Mouse (Mus musculus) kidney, adult 9 months (tissue): ENCODE measurements at regions not wholly inside any gene's neighbourhood (a gene's known extent, or its start where the extent isn't known, plus 50 kb on each side); places are given as distances from the start of the nearest gene placed in this dataset.
"Not testable (repeated sequence)": the region's sequence is repeated elsewhere in the genome, so short reads cannot be mapped to it uniquely, and the experiment has no call there.

Source experiments
- DNase-seq: peaks from one replicate; pipeline ENCODE4 v3.0.0; 2022

GRCm38 (mm10) chr14:53683361-53684015, 570.4 kb downstream of the Dad1 start:
- DNase-seq, result not testable (repeated sequence)

- not testable (repeated sequence) for DNase-seq
Observed at GRCm38 (mm10) chr14:53682679-53683078, 571.2 kb downstream of the Dad1 start.

- not testable (repeated sequence) for DNase-seq
Observed at GRCm38 (mm10) chr14:53681320-53681719, 572.6 kb downstream of the Dad1 start.

- DNase-seq, result peak; percentile 15
Observed at GRCm38 (mm10) chr14:53665681-53666080, 588.2 kb downstream of the Dad1 start.

- DNase-seq, result not testable (repeated sequence)
Observed at GRCm38 (mm10) chr14:53662700-53663355, 591.1 kb downstream of the Dad1 start.

GRCm38 (mm10) chr14:53654669-53655068, 599.2 kb downstream of the Dad1 start:
- not testable (repeated sequence) for DNase-seq

GRCm38 (mm10) chr14:53651061-53651460, 602.8 kb downstream of the Dad1 start:
- DNase-seq, result not testable (repeated sequence)

- not testable (repeated sequence) for DNase-seq
Observed at GRCm38 (mm10) chr14:53649189-53649588, 604.7 kb downstream of the Dad1 start.

- DNase-seq, result not testable (repeated sequence)
Observed at GRCm38 (mm10) chr14:53640441-53640840, 613.5 kb downstream of the Dad1 start.

- peak; percentile 28 for DNase-seq
Observed at GRCm38 (mm10) chr14:53637664-53638063, 616.2 kb downstream of the Dad1 start.

- DNase-seq, result not testable (repeated sequence)
Observed at GRCm38 (mm10) chr14:53635206-53635605, 618.7 kb downstream of the Dad1 start.

GRCm38 (mm10) chr14:53634320-53634979, 619.5 kb downstream of the Dad1 start:
- not testable (repeated sequence) for DNase-seq

- DNase-seq, result not testable (repeated sequence)
Observed at GRCm38 (mm10) chr14:53633743-53634142, 620.2 kb downstream of the Dad1 start.

GRCm38 (mm10) chr14:53621376-53621775, 632.5 kb downstream of the Dad1 start:
- not testable (repeated sequence) for DNase-seq

- DNase-seq, result not testable (repeated sequence)
Observed at GRCm38 (mm10) chr14:53616061-53616460, 637.8 kb downstream of the Dad1 start.

GRCm38 (mm10) chr14:53614341-53614740, 639.6 kb downstream of the Dad1 start:
- peak; percentile 19 for DNase-seq

GRCm38 (mm10) chr14:53599299-53599698, 654.6 kb downstream of the Dad1 start:
- not testable (repeated sequence) for DNase-seq

- not testable (repeated sequence) for DNase-seq
Observed at GRCm38 (mm10) chr14:53597287-53597686, 656.6 kb downstream of the Dad1 start.

- DNase-seq, result not testable (repeated sequence)
Observed at GRCm38 (mm10) chr14:53590601-53591000, 663.3 kb downstream of the Dad1 start.

- not testable (repeated sequence) for DNase-seq
Observed at GRCm38 (mm10) chr14:53582528-53582927, 671.4 kb downstream of the Dad1 start.

- not testable (repeated sequence) for DNase-seq
Observed at GRCm38 (mm10) chr14:53581734-53582133, 672.2 kb downstream of the Dad1 start.

GRCm38 (mm10) chr14:53576927-53577326, 677.0 kb downstream of the Dad1 start:
- DNase-seq, result not testable (repeated sequence)

GRCm38 (mm10) chr14:53572701-53573100, 681.2 kb downstream of the Dad1 start:
- not testable (repeated sequence) for DNase-seq

GRCm38 (mm10) chr14:53562606-53563005, 691.3 kb downstream of the Dad1 start:
- no peak for DNase-seq
